Mouse (Mus musculus) gastrocnemius, postnatal 4 days (tissue): ENCODE measurements at regions not wholly inside any gene's neighbourhood (a gene's known extent, or its start where the extent isn't known, plus 50 kb on each side); places are given as distances from the start of the nearest gene placed in this dataset.

ENCODE experiments used
- DNase-seq, 2 experiments: peaks; one replicate each; pipeline ENCODE4 v3.0.0; 2021 to 2022; ENCODE audit warnings: low spot score in 2 of 2, mixed read lengths in 2 of 2

- peak in 1 of 2 experiments; percentile 12 for DNase-seq
Observed at GRCm38 (mm10) chr1:174999265-175000200, 77.9 kb upstream of the Grem2 start.

GRCm38 (mm10) chr1:174992520-174992919 lies 70.9 kb upstream of the Grem2 start:
- DNase-seq, result no peak

GRCm38 (mm10) chr1:174988590-174988989 lies 67.0 kb upstream of the Grem2 start:
- DNase-seq, result no peak

GRCm38 (mm10) chr1:174971895-174972294 lies 50.3 kb upstream of the Grem2 start:
- DNase-seq, result no peak
